Mouse (Mus musculus): ENCODE data around the gene Mmel1. TPM values are rescaled to one million over a fixed set of nuclear protein-coding genes. Genes with fewer than 3 reads are reported as not detected.

Gene Mmel1
- polyA plus RNA-seq, 1 experiment, result not detected

- Histone ChIP-seq H3K4me1 (ENCODE audit: control insufficient read depth, insufficient read depth, low read length) (peaks cover 6% of the 10 kb centered on the region), H3K4me3 (ENCODE audit: insufficient read depth, low read length) (no peak overlapping the region), H3K27ac (ENCODE audit: insufficient read depth, low read depth, low read length) (no peak overlapping the region)
- TF ChIP-seq CTCF (IDR thresholded peaks at IDR 0.05; ENCODE audit: low read depth, low read length), result no peak
- TF ChIP-seq POLR2A (IDR thresholded peaks at IDR 0.05; ENCODE audit: borderline replicate concordance, low read depth, low read length), result no peak
Measured at GRCm38 (mm10) chr4:154861967-154862366, 7.4 kb upstream of the Mmel1 start.

- Histone ChIP-seq H3K4me3 (ENCODE audit: insufficient read depth, low read length) (no peak overlapping the region), H3K27ac (ENCODE audit: insufficient read depth, low read depth, low read length) (no peak overlapping the region), H3K4me1 (ENCODE audit: control insufficient read depth, insufficient read depth, low read length) (peaks cover 6% of the 10 kb centered on the region)
- TF ChIP-seq CTCF (IDR thresholded peaks at IDR 0.05; ENCODE audit: low read depth, low read length), result no peak
- TF ChIP-seq POLR2A (IDR thresholded peaks at IDR 0.05; ENCODE audit: borderline replicate concordance, low read depth, low read length), result no peak
Measured at GRCm38 (mm10) chr4:154863436-154863935, 5.9 kb upstream of the Mmel1 start.

- no peak for TF ChIP-seq CTCF (IDR thresholded peaks at IDR 0.05; ENCODE audit: low read depth, low read length)
- TF ChIP-seq POLR2A (IDR thresholded peaks at IDR 0.05; ENCODE audit: borderline replicate concordance, low read depth, low read length), result no peak
Measured at GRCm38 (mm10) chr4:154864271-154864771, 5.1 kb upstream of the Mmel1 start.

GRCm38 (mm10) chr4:154864961-154865760 lies 4.2 kb upstream of the Mmel1 start:
- H3K4me3 ChIP-seq (ENCODE audit: insufficient read depth, low read length), result no peak overlapping the region
- TF ChIP-seq CTCF (IDR thresholded peaks at IDR 0.05; ENCODE audit: low read depth, low read length) (no peak), POLR2A (IDR thresholded peaks at IDR 0.05; ENCODE audit: borderline replicate concordance, low read depth, low read length) (no peak)
- no peak overlapping the region for H3K27ac ChIP-seq (ENCODE audit: insufficient read depth, low read depth, low read length)
- H3K4me1 ChIP-seq (ENCODE audit: control insufficient read depth, insufficient read depth, low read length), result peaks cover 6% of the 10 kb centered on the region

More at GRCm38 (mm10) chr4:154864271-154864771, 5.1 kb upstream of the Mmel1 start:
- peaks cover 6% of the 10 kb centered on the region for H3K4me1 ChIP-seq (ENCODE audit: control insufficient read depth, insufficient read depth, low read length)
- no peak overlapping the region for H3K27ac ChIP-seq (ENCODE audit: insufficient read depth, low read depth, low read length)
- peak overlapping the region; percentile 41 for H3K4me3 ChIP-seq (ENCODE audit: insufficient read depth, low read length)

- H3K4me3 ChIP-seq (ENCODE audit: insufficient read depth, low read length), result no peak overlapping the region
- H3K27ac ChIP-seq (ENCODE audit: insufficient read depth, low read depth, low read length), result no peak overlapping the region
- TF ChIP-seq CTCF (IDR thresholded peaks at IDR 0.05; ENCODE audit: low read depth, low read length) (no peak), POLR2A (IDR thresholded peaks at IDR 0.05; ENCODE audit: borderline replicate concordance, low read depth, low read length) (no peak)
- H3K4me1 ChIP-seq (ENCODE audit: control insufficient read depth, insufficient read depth, low read length), result peaks cover 6% of the 10 kb centered on the region
Measured at GRCm38 (mm10) chr4:154866391-154866790, 3.0 kb upstream of the Mmel1 start.

- TF ChIP-seq POLR2A (IDR thresholded peaks at IDR 0.05; ENCODE audit: borderline replicate concordance, low read depth, low read length) (no peak), CTCF (IDR thresholded peaks at IDR 0.05; ENCODE audit: low read depth, low read length) (no peak)
- no peak overlapping the region for H3K4me3 ChIP-seq (ENCODE audit: insufficient read depth, low read length)
- H3K27ac ChIP-seq (ENCODE audit: insufficient read depth, low read depth, low read length), result no peak overlapping the region
- H3K4me1 ChIP-seq (ENCODE audit: control insufficient read depth, insufficient read depth, low read length), result peaks cover 6% of the 10 kb centered on the region
Measured at GRCm38 (mm10) chr4:154867257-154867656, 2.1 kb upstream of the Mmel1 start.

- H3K4me1 ChIP-seq (ENCODE audit: control insufficient read depth, insufficient read depth, low read length), result no peaks in the 10 kb centered on the region
- H3K4me3 ChIP-seq (ENCODE audit: insufficient read depth, low read length), result no peak overlapping the region
- TF ChIP-seq CTCF (IDR thresholded peaks at IDR 0.05; ENCODE audit: low read depth, low read length) (no peak), POLR2A (IDR thresholded peaks at IDR 0.05; ENCODE audit: borderline replicate concordance, low read depth, low read length) (no peak)
- no peak overlapping the region for H3K27ac ChIP-seq (ENCODE audit: insufficient read depth, low read depth, low read length)
Measured at GRCm38 (mm10) chr4:154870721-154871120, 1.3 kb downstream of the Mmel1 start.

GRCm38 (mm10) chr4:154871757-154872251 lies 2.4 kb downstream of the Mmel1 start:
- Histone ChIP-seq H3K4me1 (ENCODE audit: control insufficient read depth, insufficient read depth, low read length) (no peaks in the 10 kb centered on the region), H3K4me3 (ENCODE audit: insufficient read depth, low read length) (no peak overlapping the region), H3K27ac (ENCODE audit: insufficient read depth, low read depth, low read length) (no peak overlapping the region)
- TF ChIP-seq POLR2A (IDR thresholded peaks at IDR 0.05; ENCODE audit: borderline replicate concordance, low read depth, low read length) (no peak), CTCF (IDR thresholded peaks at IDR 0.05; ENCODE audit: low read depth, low read length) (no peak)

GRCm38 (mm10) chr4:154873186-154873585 lies 3.8 kb downstream of the Mmel1 start:
- no peak for TF ChIP-seq POLR2A (IDR thresholded peaks at IDR 0.05; ENCODE audit: borderline replicate concordance, low read depth, low read length)
- TF ChIP-seq CTCF (IDR thresholded peaks at IDR 0.05; ENCODE audit: low read depth, low read length), result no peak
- Histone ChIP-seq H3K4me3 (ENCODE audit: insufficient read depth, low read length) (no peak overlapping the region), H3K27ac (ENCODE audit: insufficient read depth, low read depth, low read length) (no peak overlapping the region), H3K4me1 (ENCODE audit: control insufficient read depth, insufficient read depth, low read length) (peaks cover under 1% of the 10 kb centered on the region)

All from bone marrow macrophage, adult 2 months (primary cell).